Mouse (Mus musculus) liver, embryonic 14.5 days (tissue): ENCODE data around the gene Megf11.

ENCODE experiments used
- CTCF ChIP-seq: IDR thresholded peaks from 2 replicates; pipeline ENCODE4 v1.5.1; 2016; ENCODE audit warnings: antibody characterized with exemption, low read depth, control low read depth
- EP300 ChIP-seq: IDR thresholded peaks from 2 replicates; pipeline ENCODE4 v1.6.1; 2016; ENCODE audit warnings: antibody characterized with exemption, low read depth

DNA sequence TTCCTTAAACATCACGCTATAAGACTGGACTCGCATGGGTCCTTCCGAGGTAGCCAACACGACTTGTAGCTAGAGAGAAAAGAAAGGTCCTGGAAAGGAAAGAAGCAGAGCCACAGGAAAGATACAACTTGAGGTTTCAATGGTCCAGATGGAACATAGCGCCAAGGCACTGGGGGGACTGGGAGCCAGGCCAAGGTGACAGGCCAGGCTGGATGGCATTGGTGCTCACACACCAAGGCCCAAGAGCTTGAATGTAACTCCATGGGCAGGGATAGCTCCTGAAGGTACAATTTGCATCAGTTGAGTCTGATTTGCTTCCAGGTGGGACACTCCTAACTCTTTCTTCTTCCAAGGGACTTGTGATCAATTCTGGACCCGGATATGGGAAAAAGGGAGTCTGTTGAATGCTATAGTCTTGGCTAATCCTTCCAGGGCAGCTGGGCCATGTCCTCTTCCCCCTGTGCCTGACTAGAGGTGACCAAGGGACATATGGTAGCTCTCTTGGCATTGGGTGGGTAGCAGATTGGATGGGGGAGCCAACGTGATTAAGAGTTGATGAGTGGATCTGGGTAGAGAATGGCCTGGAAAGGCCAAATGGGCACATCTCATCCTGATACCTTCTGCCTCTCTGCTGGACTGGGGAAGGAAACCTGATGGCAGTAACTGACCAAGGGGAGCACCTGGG is 172.6 kb downstream of the Megf11 start:
- TF ChIP-seq CTCF (no peak), EP300 (no peak)
